Mouse (Mus musculus) c-Kit-positive CD71-positive TER-119-negative erythroid progenitor cells, embryonic 14.5 days (primary cell): ENCODE measurements around the gene Rbm15b.

Source experiments
- DNase-seq: peaks from one replicate; pipeline ENCODE4 v3.0.0-alpha.2; 2013; ENCODE audit warnings: low read depth

Gene Rbm15b

GRCm38 (mm10) chr9:106884996-106885900 is 2.0 kb downstream of the Rbm15b start:
- DNase-seq: no peak

DNA sequence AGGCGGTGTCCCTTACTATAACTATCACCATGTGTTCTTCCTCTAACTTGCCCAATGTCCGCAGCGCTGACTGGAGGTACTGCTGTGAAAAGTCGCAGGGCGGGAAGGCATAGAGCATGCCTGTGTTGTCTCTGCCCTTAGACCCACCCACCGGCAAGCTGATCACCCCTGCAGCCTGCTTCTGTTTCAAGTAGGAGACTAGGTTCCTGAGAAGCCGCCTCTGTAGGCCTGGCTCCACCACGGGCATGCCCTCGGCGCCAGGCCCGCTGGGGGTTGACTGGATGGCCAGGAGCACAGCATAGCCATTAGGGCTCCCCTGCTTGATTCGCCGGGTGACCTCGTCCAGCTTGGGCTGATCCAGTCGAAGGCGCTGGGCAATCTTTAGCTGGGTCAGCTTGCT is 2.9 kb downstream of the Rbm15b start:
- DNase-seq: no peak

- no peak for DNase-seq
Observed at GRCm38 (mm10) chr9:106883085-106883484, 4.1 kb downstream of the Rbm15b start.

DNA sequence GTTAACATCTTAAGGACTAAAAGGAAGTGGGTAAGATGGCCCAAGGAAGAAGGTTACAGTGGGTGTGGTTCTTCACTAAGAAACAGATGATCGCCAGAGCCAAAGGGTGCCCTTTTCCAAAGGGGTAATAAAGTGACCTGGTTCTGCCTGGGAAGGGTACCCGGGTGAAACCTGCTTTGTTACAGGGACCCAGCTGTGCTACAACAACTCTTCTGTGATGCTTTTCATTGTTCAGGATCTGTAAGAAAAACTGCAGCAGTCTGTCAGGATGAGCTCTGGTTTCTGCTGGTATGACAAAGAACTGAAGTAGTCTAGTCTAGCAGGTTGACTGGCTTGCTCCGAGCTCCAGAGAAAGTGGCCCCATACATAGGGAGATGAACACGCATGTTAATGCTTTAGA is 5.1 kb downstream of the Rbm15b start:
- no peak for DNase-seq

- DNase-seq: no peak
Observed at GRCm38 (mm10) chr9:106881071-106881755, 6.0 kb downstream of the Rbm15b start.

- no peak for DNase-seq
Observed at GRCm38 (mm10) chr9:106879471-106879870, 7.8 kb downstream of the Rbm15b start.

DNA sequence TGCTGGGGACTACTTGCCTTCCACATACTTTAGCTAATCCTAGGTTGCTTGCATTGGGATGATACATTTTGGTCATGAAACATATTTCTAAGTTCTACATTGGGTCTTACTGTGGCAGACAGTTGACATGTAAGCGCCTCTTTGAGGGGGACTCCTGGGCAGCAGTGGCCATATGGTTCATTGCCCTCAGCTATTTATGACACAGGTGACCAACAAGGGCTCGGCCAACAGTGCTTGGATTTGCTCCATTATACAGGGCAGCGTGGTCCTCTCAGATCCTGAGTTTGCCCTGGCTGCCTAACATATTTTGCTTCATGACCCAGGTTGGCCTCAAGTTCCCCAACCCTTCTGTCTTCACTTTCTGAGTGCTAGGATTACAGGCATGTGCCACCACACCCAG is 10.6 kb downstream of the Rbm15b start:
- DNase-seq: no peak

GRCm38 (mm10) chr9:106874216-106874615 is 13.0 kb downstream of the Rbm15b start:
- no peak for DNase-seq

GRCm38 (mm10) chr9:106858036-106858435 is 29.2 kb downstream of the Rbm15b start:
- DNase-seq: no peak

DNA sequence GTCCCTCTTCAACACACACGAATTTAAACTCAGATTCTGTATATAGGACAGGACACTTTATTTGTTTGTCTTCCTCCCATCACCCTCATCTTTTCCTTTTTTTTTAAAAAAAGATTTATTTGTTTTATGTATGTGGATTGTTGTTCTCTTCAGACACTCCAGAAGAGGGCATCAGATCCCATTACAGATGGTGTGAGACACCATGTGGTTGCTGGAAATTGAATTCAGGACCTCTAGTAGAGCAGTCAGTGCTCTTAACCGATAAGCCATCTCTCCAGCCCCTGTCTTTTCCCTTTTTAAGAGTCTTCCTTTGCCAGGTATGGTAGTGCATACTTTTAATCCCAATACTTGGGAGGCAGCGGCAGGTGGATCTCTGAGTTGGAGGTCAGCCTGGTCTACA is 30.6 kb downstream of the Rbm15b start:
- DNase-seq: no peak

DNA sequence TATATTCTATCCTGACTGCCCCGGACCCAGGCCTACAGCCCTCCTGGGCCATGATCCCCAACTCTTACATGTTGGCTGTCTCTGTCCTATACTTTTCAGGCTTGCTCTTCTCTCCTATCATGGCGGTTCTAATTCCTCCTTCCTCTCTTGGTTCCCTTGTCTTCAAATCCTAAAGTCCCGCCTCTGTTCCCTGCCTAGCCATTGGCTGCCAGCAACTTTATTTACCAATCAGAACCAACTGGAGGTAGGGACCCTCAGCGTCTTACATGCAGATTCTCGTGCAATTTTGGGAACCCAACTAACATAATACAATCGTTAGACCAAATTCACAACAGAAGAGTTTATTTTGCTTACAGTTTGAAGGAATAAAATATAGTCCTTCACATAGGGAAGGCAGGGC is 44.4 kb downstream of the Rbm15b start:
- no peak for DNase-seq

GRCm38 (mm10) chr9:106840569-106840968 is 46.7 kb downstream of the Rbm15b start:
- no peak for DNase-seq
